Mouse (Mus musculus): ENCODE results near the gene Dlg2.

GRCm38 (mm10) chr7:92454176-92454575 lies 1977.7 kb downstream of the Dlg2 start:
- no peak for TF ChIP-seq CTCF (IDR thresholded peaks at IDR 0.05)
- no peak for TF ChIP-seq POLR2A (IDR thresholded peaks at IDR 0.05; ENCODE audit: insufficient read depth, low read depth, low read length)
- no peak for TF ChIP-seq EP300 (IDR thresholded peaks at IDR 0.05; ENCODE audit: insufficient read depth, low read depth, low read length)
